Mouse (Mus musculus) right cerebral cortex, adult 2 months (tissue): ENCODE measurements at regions not wholly inside any gene's neighbourhood (a gene's known extent, or its start where the extent isn't known, plus 50 kb on each side); places are given as distances from the start of the nearest gene placed in this dataset.

Source experiments
- DNase-seq, 2 experiments: peaks; one replicate each; pipeline ENCODE4 v3.0.0; 2021 to 2022; ENCODE audit warnings: low spot score in 2 of 2

DNA sequence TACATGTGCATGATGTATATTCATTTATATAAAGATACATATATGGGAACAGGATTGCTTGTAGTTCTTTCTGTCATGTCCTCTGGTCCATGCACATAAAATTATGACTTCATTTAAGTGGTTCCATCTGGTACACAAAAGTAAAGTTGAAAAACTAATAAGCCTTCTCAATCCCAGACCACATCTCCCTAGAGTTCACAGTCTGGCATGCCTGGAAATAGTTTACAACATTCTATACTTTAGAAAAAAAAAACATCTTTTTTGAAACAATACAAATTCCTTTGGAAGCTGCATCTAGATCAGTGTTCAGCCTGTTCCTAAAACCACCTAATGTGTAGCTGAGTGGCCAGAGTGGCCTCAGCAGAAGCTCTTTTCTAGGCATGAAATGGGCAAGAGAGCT is 578.2 kb upstream of the Marcks start:
- no peak for DNase-seq

DNA sequence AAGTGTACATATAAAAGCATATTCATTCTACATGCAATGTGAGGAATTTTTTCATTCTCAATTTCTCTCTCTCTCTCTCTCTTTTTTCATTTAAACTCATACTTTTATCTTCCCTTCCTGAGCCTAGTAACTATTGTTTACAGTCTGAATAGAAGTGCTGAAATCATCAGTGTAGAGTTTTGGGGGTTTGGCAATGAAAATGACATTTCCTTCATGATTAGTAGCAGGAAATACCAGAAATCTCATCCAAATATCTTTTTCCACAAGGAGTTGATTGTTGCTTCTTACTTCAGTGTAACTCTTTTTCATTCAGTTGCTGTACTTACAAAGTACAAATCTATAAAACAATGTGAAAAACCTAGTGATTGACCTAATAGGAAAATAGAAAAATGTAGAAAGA is 572.7 kb upstream of the Marcks start:
- DNase-seq, result no peak

DNA sequence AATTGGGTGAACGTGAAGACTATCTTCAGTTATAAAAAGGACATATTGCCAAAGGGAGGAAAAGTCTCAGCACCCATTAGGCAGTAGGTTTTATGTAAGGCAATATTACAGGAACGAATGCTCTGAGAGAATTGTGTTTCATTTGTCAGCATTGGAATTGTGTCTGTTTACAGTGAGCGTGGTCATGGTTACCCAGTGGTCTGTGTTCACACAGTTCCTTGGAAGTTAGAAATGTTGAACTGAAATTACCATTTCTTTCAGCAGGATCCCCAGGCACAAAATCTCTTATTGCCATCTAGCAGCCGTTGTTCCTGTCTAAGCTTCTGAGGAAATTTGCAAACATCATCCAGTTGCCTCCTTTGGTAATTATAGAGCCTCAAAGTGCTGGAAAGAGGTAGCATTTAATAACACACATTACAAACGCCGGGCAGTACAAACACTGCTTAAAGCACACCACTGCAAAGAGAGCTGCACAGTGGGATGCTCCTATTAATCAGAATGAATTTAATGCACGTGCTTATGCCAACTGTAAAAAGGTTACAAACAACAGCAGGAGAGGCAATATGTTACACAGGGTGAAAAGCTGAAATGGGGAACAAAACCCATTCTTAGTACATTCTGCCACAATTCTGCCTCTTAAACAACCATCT is 555.4 kb upstream of the Marcks start:
- no peak for DNase-seq

DNA sequence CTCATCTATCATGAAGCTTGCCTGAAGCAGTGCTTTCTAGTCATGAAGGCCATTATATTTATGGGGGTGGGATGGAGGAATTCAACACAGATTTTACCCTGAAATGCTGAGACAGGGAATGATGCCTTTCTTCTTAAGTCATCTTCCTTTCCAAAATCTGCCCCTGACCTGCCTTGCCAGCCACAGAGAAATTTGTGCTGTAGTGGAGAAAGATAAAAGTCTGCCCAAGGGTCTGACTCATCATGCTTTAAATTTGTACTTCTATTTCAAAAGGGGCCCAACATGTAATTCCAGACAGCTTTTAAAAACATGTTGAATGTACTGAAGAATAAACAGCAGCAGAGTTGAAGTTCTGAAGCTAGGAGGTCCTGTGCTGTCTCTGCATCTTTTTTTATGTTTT is 554.1 kb upstream of the Marcks start:
- DNase-seq, result no peak

DNA sequence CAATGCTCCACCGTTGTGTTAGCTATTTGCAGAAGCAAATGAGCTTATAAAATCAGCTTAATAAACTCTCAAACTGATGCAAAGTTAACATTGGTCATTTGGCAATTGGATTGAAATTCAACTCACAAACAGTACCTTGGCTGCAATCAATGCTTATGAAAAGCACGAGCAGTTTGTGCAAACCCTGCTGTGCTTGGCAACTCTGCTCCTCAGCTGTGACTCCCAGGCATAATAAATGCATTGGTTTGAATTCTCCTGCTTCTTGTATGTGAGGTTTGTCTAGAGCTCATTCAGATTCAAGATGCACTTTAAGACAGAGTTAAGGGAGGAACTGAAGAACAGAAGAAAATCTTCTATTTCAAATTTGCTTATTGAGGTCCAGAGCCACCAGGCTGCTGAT is 553.2 kb upstream of the Marcks start:
- DNase-seq, result peak in 1 of 2 experiments; percentile 12

DNA sequence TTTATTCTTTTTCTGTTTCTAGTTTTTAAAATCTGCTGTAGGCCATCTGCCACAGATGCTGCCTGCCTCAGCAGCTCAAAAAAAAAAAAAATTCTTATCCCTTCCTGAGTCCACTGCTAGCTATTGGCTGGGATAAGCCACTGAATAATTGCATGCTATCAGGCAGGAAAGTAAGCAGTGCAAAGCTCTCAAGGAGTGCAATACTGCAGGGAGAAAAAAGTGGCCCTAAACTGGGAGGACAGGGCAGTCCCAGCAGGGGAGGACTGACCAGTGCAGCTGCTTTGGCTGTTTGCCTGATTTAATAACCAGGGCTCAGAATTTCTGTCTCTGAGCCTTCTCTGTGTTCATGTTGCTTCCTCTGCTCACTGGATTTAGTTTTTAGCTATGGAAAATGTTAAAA is 544.4 kb upstream of the Marcks start:
- DNase-seq, result peak in 1 of 2 experiments; percentile 8

DNA sequence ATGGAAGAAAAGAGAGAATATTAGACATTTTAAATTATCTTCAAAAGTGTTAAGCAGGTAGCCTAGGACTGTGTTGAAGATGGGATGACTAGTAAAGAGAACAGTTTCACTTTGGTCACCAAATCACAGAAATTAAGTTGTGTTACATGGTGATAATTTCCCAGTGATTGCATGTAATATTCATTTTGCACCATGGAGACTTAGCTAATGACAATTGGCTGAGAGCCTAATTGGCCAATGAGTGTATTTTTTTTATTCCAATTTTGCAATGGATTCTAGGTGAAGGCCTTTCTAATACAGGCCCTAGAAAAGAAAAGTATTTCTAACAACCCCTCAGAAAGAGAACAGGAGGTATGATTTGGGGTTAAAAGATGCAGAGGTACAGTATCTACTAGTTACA is 541.9 kb upstream of the Marcks start:
- DNase-seq, result no peak

DNA sequence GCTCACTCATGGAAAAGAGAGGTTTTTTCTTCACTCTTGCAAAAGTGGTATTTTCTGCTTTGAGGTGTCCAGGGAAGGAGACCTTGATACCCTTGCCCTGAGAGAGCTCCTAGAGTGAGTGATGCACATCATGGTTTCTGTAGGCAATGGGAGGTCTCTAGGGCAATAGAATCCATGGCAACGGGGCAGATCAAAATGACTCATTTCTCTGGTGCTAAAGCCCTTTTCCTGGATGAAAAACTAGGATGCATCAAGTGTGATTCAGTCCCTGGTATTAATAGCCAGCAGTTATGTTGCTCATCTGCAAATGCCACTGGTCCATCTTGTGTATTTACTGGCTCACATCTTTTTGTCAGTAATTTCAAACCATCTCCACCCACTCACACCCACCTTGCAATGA is 539.1 kb upstream of the Marcks start:
- peak in 1 of 2 experiments; percentile 5 for DNase-seq

DNA sequence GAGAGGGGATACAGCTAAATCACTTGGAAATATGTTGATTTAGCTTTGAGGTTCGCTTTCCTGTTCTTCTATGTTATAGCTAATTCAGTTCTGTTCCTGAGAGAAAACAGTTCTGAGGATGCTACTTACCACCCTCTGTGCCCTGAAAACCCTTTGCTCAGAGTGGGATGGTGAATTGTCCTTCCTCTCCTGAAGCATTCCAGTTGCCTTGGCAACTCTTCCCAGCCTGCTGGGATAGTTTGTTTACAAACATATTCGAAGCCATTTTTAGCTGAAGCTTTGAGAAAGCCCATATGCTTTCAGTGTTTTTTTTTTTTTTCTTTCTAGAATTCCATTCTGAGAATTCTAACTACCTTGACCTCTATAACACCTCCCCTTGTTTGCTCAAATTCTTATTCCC is 530.1 kb upstream of the Marcks start:
- peak; percentile 6 to 10 for DNase-seq

DNA sequence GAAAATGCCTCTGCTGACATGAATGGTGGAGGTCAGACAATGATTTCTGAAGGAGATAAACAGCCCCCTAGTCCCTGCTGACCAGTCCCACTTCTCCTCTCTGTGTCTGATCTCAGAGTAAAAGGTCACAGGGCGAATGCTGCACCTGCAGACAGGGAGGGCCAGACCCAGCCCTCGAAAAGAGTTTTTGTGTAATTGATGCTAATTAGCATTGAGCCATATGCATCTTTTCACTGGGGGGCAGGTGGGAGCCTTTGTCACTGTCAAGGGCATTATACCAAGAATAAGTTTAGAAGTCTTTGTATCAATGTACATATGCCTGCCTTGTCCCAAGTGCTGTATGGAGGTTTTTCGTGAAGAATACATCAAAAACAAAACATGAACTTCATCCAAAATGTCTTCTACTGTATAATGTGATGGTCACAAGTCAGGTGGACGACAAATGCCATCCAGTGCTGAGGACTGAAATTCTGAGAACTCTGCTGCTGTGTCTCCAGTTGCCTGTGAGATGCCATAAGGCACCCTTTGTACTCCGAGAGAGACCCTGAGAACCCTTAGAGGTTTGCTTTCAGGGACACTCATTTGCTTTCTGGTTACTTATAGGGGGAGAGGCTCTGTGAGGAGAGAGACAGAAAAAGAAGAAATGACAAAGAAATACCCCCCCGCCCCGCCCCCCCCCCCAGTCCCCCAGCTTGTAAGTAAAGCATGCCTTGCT is 528.5 kb upstream of the Marcks start:
- no peak for DNase-seq

DNA sequence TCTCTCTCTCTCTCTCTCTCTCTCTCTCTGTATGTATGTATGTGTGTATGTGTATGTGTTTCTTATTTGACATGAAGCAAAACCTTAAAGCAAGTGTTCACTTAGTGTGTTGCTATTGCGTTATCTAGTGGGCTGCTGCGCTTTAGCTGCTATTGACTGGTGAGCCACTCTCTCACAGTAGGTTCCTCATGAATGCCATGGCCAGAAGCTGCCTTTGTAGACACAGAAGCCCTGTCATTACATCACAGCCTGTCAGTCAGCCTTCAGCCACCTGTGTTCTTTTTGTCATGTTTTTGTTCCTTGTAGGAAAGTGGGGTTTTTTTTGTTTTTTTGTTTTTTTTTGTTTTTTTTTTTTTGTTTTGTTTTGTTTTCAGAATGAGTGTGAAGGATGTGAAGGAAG is 527.8 kb upstream of the Marcks start:
- no peak for DNase-seq

DNA sequence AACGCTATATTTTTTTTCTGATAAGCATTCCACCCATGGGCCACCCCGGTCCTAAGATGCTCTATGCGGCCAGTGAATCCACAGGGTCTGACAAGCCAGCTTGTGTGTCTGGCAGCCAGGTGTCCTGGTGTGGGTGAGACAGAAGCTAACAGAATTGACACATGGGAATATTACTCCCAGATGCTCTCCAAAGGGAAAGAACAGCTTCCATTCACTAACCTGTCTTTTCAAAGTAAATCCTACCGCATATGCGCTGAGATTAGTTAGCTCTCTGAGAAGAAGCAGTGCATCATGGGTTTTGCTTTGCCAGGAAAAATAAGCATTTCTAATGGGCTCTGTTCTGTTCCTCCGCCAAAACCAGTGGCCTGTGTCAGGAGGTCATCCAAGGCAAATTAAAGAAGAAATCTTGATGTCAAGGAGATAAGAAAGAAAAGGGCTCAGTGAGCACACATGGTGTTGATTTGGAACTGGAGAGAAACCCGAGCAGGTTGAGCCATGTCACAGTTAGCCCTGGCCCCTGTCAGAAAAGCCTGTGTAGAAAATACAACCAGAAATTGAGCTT is 498.4 kb upstream of the Marcks start:
- DNase-seq, result no peak

DNA sequence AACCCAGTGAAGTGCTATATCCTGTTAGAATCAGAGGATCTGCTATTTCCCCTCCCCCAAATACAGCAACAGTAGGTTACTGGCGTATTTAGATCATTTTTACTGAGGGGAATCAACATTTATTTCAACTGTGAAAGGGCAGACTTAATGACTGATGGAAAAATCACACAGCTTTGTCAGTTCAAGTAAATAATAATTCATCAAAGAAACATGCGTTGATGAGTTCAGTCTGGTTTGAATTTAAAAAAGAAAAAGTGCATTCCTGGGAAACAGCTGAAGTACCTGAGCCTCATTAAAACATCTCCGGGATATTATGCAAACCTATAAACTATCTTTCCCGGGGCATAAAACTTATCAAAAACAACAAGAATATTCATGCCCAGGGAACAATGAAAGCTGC is 497.7 kb upstream of the Marcks start:
- DNase-seq, result no peak

DNA sequence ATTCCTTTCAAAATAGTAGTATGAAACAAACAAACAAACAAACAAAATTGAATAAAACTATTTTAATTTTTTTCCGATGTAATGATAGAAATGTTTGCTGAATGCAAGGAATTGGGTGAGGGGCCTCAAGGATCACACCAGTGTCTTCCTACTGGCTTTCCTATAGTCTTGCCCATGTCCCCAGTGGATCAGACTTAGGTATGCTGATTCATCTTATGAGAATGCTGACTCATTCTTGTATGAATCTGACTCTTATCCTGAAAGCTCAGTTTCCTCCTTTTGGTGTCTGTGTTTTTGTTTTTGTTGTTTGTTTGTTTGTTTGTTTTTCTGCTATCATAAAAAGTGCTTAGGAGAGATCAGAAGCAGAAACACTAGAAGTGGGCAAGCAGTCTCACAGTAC is 491.7 kb upstream of the Marcks start:
- DNase-seq, result no peak

DNA sequence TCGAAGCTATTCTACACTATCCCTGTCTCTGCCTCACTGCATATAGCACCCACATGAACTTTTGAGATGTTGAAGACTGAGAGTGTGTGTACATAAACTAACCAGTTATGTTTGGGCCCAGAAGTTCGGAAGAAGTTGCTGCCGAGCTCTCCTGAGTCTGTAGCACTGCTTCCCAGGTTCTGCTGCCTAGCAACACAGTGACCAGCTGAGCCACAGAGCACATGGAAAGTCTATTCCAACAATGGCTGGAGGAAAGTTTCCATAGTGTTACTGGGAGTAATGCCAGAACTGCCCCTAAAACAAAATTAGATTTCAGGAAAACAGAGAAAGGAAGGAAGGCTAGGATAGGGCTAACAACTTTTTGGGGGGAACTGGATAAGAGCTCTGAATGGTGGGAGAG is 489.2 kb upstream of the Marcks start:
- no peak for DNase-seq

DNA sequence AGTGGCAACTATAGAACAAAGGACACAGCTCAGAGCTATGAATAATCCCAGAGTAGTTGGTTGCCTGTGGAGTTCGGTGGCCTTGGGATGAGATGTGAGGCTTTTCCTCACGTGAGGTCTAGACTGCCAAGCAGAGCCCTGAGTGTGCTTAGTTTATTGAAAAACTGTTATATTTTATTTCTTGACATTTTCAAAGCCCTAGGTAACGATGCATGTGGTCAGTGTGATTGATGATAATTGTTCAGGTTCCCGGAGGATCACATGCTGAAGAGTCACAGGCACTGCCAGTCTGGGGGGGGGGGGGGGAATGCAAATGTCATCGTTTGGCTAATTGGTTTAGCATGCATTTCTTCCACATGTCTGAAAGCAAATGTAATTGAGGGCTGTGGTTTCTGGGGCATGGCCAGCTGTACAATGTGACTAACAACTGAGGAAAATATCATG is 488.1 kb upstream of the Marcks start:
- DNase-seq, result no peak

DNA sequence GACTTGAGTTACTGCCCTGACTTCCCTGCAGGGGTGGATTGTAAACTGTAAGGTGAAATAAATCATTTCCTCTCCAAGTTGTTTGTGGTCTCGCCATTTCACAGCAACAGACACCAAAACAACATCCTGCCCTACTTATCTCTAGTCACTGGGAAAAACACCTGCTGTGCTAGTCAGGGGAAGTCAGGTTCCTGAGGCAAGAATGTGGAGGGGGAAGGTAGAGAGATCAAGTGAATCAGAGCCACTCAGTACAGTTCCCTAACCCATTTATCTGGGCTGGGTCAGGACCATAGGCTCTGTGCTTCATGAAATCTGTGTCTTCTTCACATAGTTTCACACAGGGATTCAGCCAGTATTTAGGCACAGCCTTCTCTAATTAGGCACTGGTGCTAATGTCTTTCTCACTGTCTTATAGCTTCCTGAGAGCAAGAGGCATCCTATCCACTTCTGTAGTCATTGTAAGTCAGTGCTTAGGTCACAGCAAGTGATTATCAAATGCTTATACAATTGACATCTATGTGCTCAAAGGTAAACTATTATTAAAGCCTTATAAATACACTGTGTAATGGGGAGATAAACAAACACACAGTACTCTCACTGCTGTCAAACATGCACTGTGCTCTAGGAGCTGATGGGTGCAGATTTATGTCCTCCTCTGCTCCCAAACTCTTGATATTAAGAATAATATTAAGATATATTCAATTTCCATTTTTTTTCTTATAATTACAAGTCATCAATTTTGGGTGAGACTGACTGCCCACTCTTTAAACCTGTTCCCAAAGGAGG is 487.4 kb upstream of the Marcks start:
- DNase-seq, result no peak

DNA sequence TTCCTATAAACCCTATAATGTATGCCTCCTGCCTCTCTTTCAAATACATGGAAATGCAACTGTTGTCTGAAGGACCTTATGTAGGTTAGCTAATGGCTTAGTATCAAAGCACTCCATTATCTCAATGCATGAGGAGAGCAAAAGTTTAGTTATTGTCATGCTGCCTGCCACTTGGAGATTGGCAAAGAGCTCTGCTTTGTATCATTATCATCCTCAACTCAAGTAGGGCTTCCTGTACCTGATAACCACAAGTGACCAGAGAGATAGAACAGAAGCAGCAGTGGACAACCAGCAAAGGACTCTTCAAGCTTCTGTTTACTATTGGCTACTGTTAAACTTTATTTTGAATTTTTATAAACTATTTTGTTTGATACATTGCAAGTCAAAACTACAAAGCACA is 484.3 kb upstream of the Marcks start:
- no peak for DNase-seq

DNA sequence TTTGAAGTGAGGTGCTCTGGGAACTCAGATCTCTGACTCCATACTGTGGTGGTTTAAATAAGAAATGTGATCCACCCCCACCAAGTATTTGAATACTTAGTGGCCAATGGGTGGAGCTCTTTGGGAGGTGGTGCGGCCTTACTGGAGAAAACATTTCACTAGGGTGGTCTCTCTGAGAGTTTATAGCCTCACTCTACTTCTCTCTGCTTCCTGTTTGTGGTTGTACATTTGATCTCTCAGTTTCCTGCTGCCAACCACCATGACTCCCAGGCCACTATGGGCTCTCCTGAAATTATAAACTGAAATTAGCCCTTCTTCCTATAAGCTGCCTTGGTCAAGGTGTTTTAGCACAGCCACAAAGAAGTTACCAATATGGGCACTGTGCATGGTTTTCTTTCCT is 479.9 kb upstream of the Marcks start:
- no peak for DNase-seq

DNA sequence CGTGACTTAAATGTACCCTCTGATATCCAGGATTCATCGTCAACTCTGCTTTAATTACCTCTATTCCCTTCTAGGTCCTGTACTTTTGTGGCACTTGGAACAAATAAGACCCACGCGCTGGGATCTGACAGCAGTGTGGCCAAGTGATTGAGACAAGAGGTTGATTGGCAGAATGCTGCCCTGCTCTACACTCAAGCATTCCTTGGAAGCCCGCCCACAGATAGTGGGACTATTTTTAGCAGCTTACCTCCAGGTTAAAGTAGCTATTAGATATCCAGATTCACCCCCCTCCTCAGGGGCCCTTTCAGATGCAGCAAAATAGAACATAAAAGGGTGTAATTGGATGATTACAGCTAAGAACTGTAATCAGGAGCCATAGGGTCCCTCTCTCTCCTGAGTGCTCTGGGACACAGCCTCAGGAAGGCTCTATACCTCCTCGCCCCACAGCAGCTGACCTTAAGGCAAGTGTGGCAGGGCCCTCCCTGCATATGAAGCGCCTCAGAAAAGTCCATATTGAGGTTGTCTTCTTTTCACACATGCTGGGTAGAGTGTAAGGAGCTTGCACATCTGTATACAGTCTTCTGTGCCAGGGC is 479.1 kb upstream of the Marcks start:
- DNase-seq, result no peak

DNA sequence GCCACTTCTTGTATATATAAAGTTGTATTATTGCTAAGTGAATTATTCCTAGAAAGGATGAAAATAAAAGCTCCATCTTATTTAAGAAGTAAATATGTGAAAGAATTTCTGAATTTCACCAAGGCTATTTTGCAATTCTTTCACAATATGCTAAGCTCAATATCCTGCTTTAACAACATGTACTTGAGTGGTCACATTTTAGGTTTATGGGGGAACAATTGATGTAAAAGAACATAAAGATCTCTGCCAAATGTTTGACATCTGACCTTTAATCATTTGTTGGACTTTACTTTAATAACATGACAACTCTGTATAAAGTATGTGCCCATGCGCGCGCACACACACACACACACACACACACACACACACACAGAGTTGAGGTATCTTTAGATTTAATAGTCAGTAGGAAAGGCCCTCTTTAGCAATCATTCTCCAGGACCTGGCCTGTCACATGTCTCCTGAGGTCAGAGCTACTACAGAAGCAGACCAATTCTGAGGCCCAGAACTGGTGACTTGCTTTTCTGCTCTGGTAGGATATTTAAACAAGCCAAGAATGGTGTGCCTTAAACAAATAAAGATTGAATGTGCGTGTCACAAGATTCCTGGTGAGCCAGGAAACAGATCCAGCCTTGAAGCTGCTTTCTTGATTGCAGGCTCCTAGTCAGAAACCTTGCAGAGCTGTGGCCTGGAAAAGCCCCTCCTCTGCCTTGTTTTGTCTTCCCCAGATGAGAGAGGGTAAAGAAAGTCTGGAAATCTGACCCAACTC is 477.4 kb upstream of the Marcks start:
- DNase-seq, result no peak
